ENCODE assay signal across 10 mouse cellular contexts in the genomic region with DNA sequence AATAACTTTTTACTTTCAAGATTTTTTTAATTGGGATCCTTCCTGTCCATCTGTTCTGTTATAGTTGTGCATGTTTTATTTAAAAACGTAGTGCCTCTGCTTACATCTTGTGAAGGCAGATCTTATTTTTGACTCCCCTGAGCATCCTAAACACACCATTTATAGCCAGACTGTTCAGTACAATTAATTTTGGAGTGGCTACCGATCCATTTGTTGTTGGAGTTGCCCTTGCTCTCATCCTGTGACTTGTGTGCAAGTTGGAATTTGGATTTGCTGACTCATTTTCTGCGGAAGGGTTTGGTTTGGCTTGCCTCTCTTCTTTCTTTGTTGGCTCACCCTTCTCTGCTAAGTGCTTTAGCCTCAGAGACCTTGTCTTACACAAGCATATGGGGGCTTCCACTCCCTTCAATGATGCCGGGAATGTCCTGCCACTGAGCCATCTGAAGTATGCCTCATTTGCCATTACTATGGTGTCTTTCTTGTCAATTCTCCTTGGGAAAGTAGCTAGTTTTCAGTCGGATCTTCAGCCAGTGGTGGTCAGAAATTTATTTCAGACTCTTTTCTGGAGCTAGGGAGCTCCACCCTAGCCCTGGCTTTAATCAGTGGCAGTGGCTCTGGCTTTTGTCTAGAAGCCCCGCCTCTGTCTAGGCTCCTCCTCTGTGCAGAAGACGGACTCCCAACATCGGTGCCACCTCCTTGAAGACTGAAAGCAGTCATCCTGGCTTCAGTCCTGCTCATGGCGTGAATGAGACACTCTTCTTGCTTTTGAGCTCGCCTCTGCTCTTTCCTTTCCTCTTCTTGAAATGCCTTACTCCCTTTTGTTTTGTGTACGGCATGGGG.
DNase-seq lines count a peak whose midpoint lies in the region; ATAC-seq lines count a peak whose summit lies in the region.
"Had no signal": no experiment of that assay in that cellular context is flagged by ENCODE, and none has a peak within 500 bp of the region (broad histone marks: within the 10 kb centered on the region; RNA-seq: fewer than 3 reads in every experiment).

No protein-coding gene starts in this region.

- peak; percentile 19 for DNase-seq in Muller cell, postnatal 12 days (ENCODE audit: inconsistent ontology term)
- peak; percentile 96 for DNase-seq in heart, adult 11 months
- peak; percentile 36 for DNase-seq in heart, postnatal 4 days
- no peak for DNase-seq in midbrain, embryonic 14.5 days
- DNase-seq in spleen, adult 12 weeks (ENCODE audit: low spot score): no peak
- no peak for DNase-seq in layer of hippocampus, postnatal 36 days

- no peaks in the 10 kb centered on the region for H3K9me3 ChIP-seq in forebrain, embryonic 16.5 days (ENCODE audit: control insufficient read depth, low read length)
- H3K9me3 ChIP-seq in forebrain, embryonic 13.5 days (replicated peaks): no peaks in the 10 kb centered on the region
- no peaks in the 10 kb centered on the region for H3K9me3 ChIP-seq in midbrain, embryonic 14.5 days (ENCODE audit: control insufficient read depth, low read length)
- H3K9me3 ChIP-seq: kidney, embryonic 15.5 days; neural tube, embryonic 15.5 days had no signal

- no peak for ATAC-seq in forebrain, embryonic 16.5 days
- ATAC-seq in forebrain, embryonic 13.5 days: no peak
- no peak for ATAC-seq in midbrain, embryonic 14.5 days (ENCODE audit: low FRiP score, low TSS enrichment)

- peaks cover 16% of the 10 kb centered on the region for H3K4me1 ChIP-seq in forebrain, embryonic 16.5 days (replicated peaks; ENCODE audit: control insufficient read depth, insufficient read depth, low read length)
- 0 out of 2 replicates have a peak, but pooled peaks cover 10% of the 10 kb centered on the region for H3K4me1 ChIP-seq in forebrain, embryonic 13.5 days
- no peaks in the 10 kb centered on the region for H3K4me1 ChIP-seq in midbrain, embryonic 14.5 days (ENCODE audit: control insufficient read depth, insufficient read depth, low read length)
- H3K4me1 ChIP-seq: kidney, embryonic 15.5 days had no signal

- WGBS in forebrain, embryonic 16.5 days: 73% methylated on average over 11 of the region's 11 CpGs
- 78% methylated on average over 11 of the region's 11 CpGs for WGBS in forebrain, embryonic 13.5 days
- WGBS in midbrain, embryonic 14.5 days: 82% methylated on average over 11 of the region's 11 CpGs

- no peak overlapping the region for H3K9ac ChIP-seq in forebrain, embryonic 16.5 days (replicated peaks; ENCODE audit: low read depth, low read length)
- H3K9ac ChIP-seq in forebrain, embryonic 13.5 days: no peak overlapping the region
- no peak overlapping the region for H3K9ac ChIP-seq in midbrain, embryonic 14.5 days (replicated peaks; ENCODE audit: low read length)
- H3K9ac ChIP-seq: kidney, embryonic 15.5 days; neural tube, embryonic 15.5 days had no signal

- no peaks in the 10 kb centered on the region for H3K27me3 ChIP-seq in forebrain, embryonic 16.5 days (replicated peaks; ENCODE audit: control insufficient read depth, insufficient read depth, low read length)
- no peaks in the 10 kb centered on the region for H3K27me3 ChIP-seq in forebrain, embryonic 13.5 days
- no peaks in the 10 kb centered on the region for H3K27me3 ChIP-seq in midbrain, embryonic 14.5 days (ENCODE audit: control insufficient read depth, insufficient read depth, low read length)
- H3K27me3 ChIP-seq: kidney, embryonic 15.5 days; neural tube, embryonic 15.5 days had no signal

- peak overlapping the region; percentile 20 for H3K27ac ChIP-seq in forebrain, embryonic 16.5 days (ENCODE audit: low read length)
- no peak overlapping the region for H3K27ac ChIP-seq in forebrain, embryonic 13.5 days
- H3K27ac ChIP-seq in midbrain, embryonic 14.5 days (replicated peaks; ENCODE audit: low read depth, low read length): no peak overlapping the region
- H3K27ac ChIP-seq: kidney, embryonic 15.5 days; neural tube, embryonic 15.5 days had no signal

- H3K36me3 ChIP-seq in forebrain, embryonic 16.5 days (ENCODE audit: control insufficient read depth, insufficient read depth): no peaks in the 10 kb centered on the region
- H3K36me3 ChIP-seq in forebrain, embryonic 13.5 days (ENCODE audit: poor library complexity, severe bottlenecking): no peaks in the 10 kb centered on the region
- no peaks in the 10 kb centered on the region for H3K36me3 ChIP-seq in midbrain, embryonic 14.5 days (ENCODE audit: control insufficient read depth, insufficient read depth, low read length)
- H3K36me3 ChIP-seq: kidney, embryonic 15.5 days; neural tube, embryonic 15.5 days had no signal

- no peak overlapping the region for H3K4me3 ChIP-seq in forebrain, embryonic 16.5 days (replicated peaks; ENCODE audit: low read length)
- H3K4me3 ChIP-seq in forebrain, embryonic 13.5 days: no peak overlapping the region
- H3K4me3 ChIP-seq in midbrain, embryonic 14.5 days (replicated peaks; ENCODE audit: low read depth, low read length): no peak overlapping the region
- H3K4me3 ChIP-seq: kidney, embryonic 15.5 days; neural tube, embryonic 15.5 days had no signal

- no peak overlapping the region for H3K4me2 ChIP-seq in forebrain, embryonic 16.5 days (ENCODE audit: low read length)
- H3K4me2 ChIP-seq in forebrain, embryonic 13.5 days: no peak overlapping the region
- H3K4me2 ChIP-seq in midbrain, embryonic 14.5 days (ENCODE audit: low read length): no peak overlapping the region
- H3K4me2 ChIP-seq: kidney, embryonic 15.5 days; neural tube, embryonic 15.5 days had no signal

Comparison
In these comparisons a context has a peak if more than half of its experiments do, and no peak if none do; other contexts are left out.
1. DNase-seq: peak in Muller cell, postnatal 12 days (single experiment), heart, adult 11 months (single experiment) and heart, postnatal 4 days (single experiment); none in midbrain, embryonic 14.5 days (single experiment), spleen, adult 12 weeks (single experiment) and layer of hippocampus, postnatal 36 days (0 of 2).